Mouse (Mus musculus): Measurements from ENCODE around the gene Dusp1. TPM values are rescaled to one million over a fixed set of nuclear protein-coding genes. Genes with fewer than 3 reads are reported as not detected.
A peak's percentile ranks its signal among the peaks of the same experiment; 100 is the strongest.

Gene Dusp1
- polyA plus RNA-seq, 1 experiment = 33.5 TPM

- Histone ChIP-seq H3K4me3 (ENCODE audit: low read depth, low read length) (no peak overlapping the region), H3K36me3 (ENCODE audit: control insufficient read depth, insufficient read depth, low read length) (no peaks in the 10 kb centered on the region), H3K27ac (ENCODE audit: insufficient read depth, low read depth, low read length) (peak overlapping the region; percentile 52), H3K4me1 (ENCODE audit: control insufficient read depth, insufficient read depth, insufficient read length, low read length) (peaks cover 4% of the 10 kb centered on the region; the same call in 1 of the 2 replicates), H3K27me3 (ENCODE audit: control insufficient read depth, insufficient read depth, low read length) (no peaks in the 10 kb centered on the region)
- TF ChIP-seq POLR2A (IDR thresholded peaks at IDR 0.05; ENCODE audit: low read depth, low read length) (no peak), CTCF (IDR thresholded peaks at IDR 0.05; ENCODE audit: extremely low read depth, insufficient read length, insufficient replicate concordance, low read depth, low read length) (no peak)
- WGBS = 65% methylated on average over 7 of the region's 7 CpGs
Observed at GRCm38 (mm10) chr17:26464972-26465371, 97.0 kb downstream of the Dusp1 start.

- no peak for TF ChIP-seq POLR2A (IDR thresholded peaks at IDR 0.05; ENCODE audit: low read depth, low read length)
- no peak for TF ChIP-seq CTCF (IDR thresholded peaks at IDR 0.05; ENCODE audit: extremely low read depth, insufficient read length, insufficient replicate concordance, low read depth, low read length)
- no peaks in the 10 kb centered on the region for H3K36me3 ChIP-seq (ENCODE audit: control insufficient read depth, insufficient read depth, low read length)
- no peaks in the 10 kb centered on the region for H3K27me3 ChIP-seq (ENCODE audit: control insufficient read depth, insufficient read depth, low read length)
- H3K4me3 ChIP-seq (ENCODE audit: low read depth, low read length) = no peak overlapping the region
- WGBS = 73% methylated on average over 9 of the region's 9 CpGs
- H3K27ac ChIP-seq (ENCODE audit: insufficient read depth, low read depth, low read length) = peak overlapping the region; percentile 52
- peaks cover 4% of the 10 kb centered on the region; the same call in 1 of the 2 replicates for H3K4me1 ChIP-seq (ENCODE audit: control insufficient read depth, insufficient read depth, insufficient read length, low read length)
Observed at GRCm38 (mm10) chr17:26464481-26464880, 97.4 kb downstream of the Dusp1 start.

- 18% methylated on average over 4 of the region's 4 CpGs for WGBS
- H3K27me3 ChIP-seq (ENCODE audit: control insufficient read depth, insufficient read depth, low read length) = no peaks in the 10 kb centered on the region
- no peak for TF ChIP-seq CTCF (IDR thresholded peaks at IDR 0.05; ENCODE audit: extremely low read depth, insufficient read length, insufficient replicate concordance, low read depth, low read length)
- no peak for TF ChIP-seq POLR2A (IDR thresholded peaks at IDR 0.05; ENCODE audit: low read depth, low read length)
Observed at GRCm38 (mm10) chr17:26463984-26464383, 97.9 kb downstream of the Dusp1 start.

GRCm38 (mm10) chr17:26463432-26463831, 98.5 kb downstream of the Dusp1 start:
- Histone ChIP-seq H3K36me3 (ENCODE audit: control insufficient read depth, insufficient read depth, low read length) (no peaks in the 10 kb centered on the region), H3K27me3 (ENCODE audit: control insufficient read depth, insufficient read depth, low read length) (no peaks in the 10 kb centered on the region), H3K4me1 (ENCODE audit: control insufficient read depth, insufficient read depth, insufficient read length, low read length) (peaks cover 4% of the 10 kb centered on the region; the same call in 1 of the 2 replicates), H3K4me3 (ENCODE audit: low read depth, low read length) (no peak overlapping the region), H3K27ac (ENCODE audit: insufficient read depth, low read depth, low read length) (no peak overlapping the region)
- 91% methylated on average over 5 of the region's 5 CpGs for WGBS
- TF ChIP-seq POLR2A (IDR thresholded peaks at IDR 0.05; ENCODE audit: low read depth, low read length) = no peak
- no peak for TF ChIP-seq CTCF (IDR thresholded peaks at IDR 0.05; ENCODE audit: extremely low read depth, insufficient read length, insufficient replicate concordance, low read depth, low read length)

More at GRCm38 (mm10) chr17:26463984-26464383, 97.9 kb downstream of the Dusp1 start:
- H3K4me3 ChIP-seq (ENCODE audit: low read depth, low read length) = no peak overlapping the region
- no peaks in the 10 kb centered on the region for H3K36me3 ChIP-seq (ENCODE audit: control insufficient read depth, insufficient read depth, low read length)
- H3K4me1 ChIP-seq (ENCODE audit: control insufficient read depth, insufficient read depth, insufficient read length, low read length) = peaks cover 4% of the 10 kb centered on the region; the same call in 1 of the 2 replicates
- peak overlapping the region; percentile 52; the same call in 1 of the 2 replicates for H3K27ac ChIP-seq (ENCODE audit: insufficient read depth, low read depth, low read length)

GRCm38 (mm10) chr17:26462634-26463170, 99.2 kb downstream of the Dusp1 start:
- no peak overlapping the region for H3K4me3 ChIP-seq (ENCODE audit: low read depth, low read length)
- peak; percentile 91; the same call in 1 of the 2 replicates for TF ChIP-seq CTCF (IDR thresholded peaks at IDR 0.05; ENCODE audit: extremely low read depth, insufficient read length, insufficient replicate concordance, low read depth, low read length)
- no peak for TF ChIP-seq POLR2A (IDR thresholded peaks at IDR 0.05; ENCODE audit: low read depth, low read length)
- 27% methylated on average over 12 of the region's 12 CpGs for WGBS
- H3K27ac ChIP-seq (ENCODE audit: insufficient read depth, low read depth, low read length) = no peak overlapping the region
- no peaks in the 10 kb centered on the region for H3K27me3 ChIP-seq (ENCODE audit: control insufficient read depth, insufficient read depth, low read length)
- no peaks in the 10 kb centered on the region for H3K36me3 ChIP-seq (ENCODE audit: control insufficient read depth, insufficient read depth, low read length)
- peaks cover 4% of the 10 kb centered on the region; the same call in 1 of the 2 replicates for H3K4me1 ChIP-seq (ENCODE audit: control insufficient read depth, insufficient read depth, insufficient read length, low read length)

- no peaks in the 10 kb centered on the region for H3K36me3 ChIP-seq (ENCODE audit: control insufficient read depth, insufficient read depth, low read length)
- WGBS = 65% methylated on average over 7 of the region's 7 CpGs
- H3K4me3 ChIP-seq (ENCODE audit: low read depth, low read length) = no peak overlapping the region
- peaks cover 2% of the 10 kb centered on the region; the same call in 1 of the 2 replicates for H3K4me1 ChIP-seq (ENCODE audit: control insufficient read depth, insufficient read depth, insufficient read length, low read length)
- no peak overlapping the region for H3K27ac ChIP-seq (ENCODE audit: insufficient read depth, low read depth, low read length)
- TF ChIP-seq POLR2A (IDR thresholded peaks at IDR 0.05; ENCODE audit: low read depth, low read length) (no peak), CTCF (IDR thresholded peaks at IDR 0.05; ENCODE audit: extremely low read depth, insufficient read length, insufficient replicate concordance, low read depth, low read length) (no peak)
- no peaks in the 10 kb centered on the region for H3K27me3 ChIP-seq (ENCODE audit: control insufficient read depth, insufficient read depth, low read length)
Observed at GRCm38 (mm10) chr17:26458049-26458448, 103.9 kb downstream of the Dusp1 start.

GRCm38 (mm10) chr17:26457506-26457905, 104.4 kb downstream of the Dusp1 start:
- TF ChIP-seq CTCF (IDR thresholded peaks at IDR 0.05; ENCODE audit: extremely low read depth, insufficient read length, insufficient replicate concordance, low read depth, low read length) = no peak
- TF ChIP-seq POLR2A (IDR thresholded peaks at IDR 0.05; ENCODE audit: low read depth, low read length) = no peak
- Histone ChIP-seq H3K36me3 (ENCODE audit: control insufficient read depth, insufficient read depth, low read length) (no peaks in the 10 kb centered on the region), H3K27ac (ENCODE audit: insufficient read depth, low read depth, low read length) (no peak overlapping the region), H3K27me3 (ENCODE audit: control insufficient read depth, insufficient read depth, low read length) (no peaks in the 10 kb centered on the region), H3K4me3 (ENCODE audit: low read depth, low read length) (no peak overlapping the region), H3K4me1 (ENCODE audit: control insufficient read depth, insufficient read depth, insufficient read length, low read length) (no peaks in the 10 kb centered on the region)

Other genes starting within 250 kb of the Dusp1 start
- 39.3 and 79.7 TPM in 2 replicates for gene Neurl1b, start 147.3 kb downstream of the Dusp1 start, polyA plus RNA-seq (2012; rRNA removed)
- 64.7 and 68.6 TPM in 2 replicates for gene Ergic1, start 639 bp downstream of the Dusp1 start, polyA plus RNA-seq (2012; rRNA removed)
- gene Atp6v0e, start 101.1 kb upstream of the Dusp1 start, polyA plus RNA-seq (2012; rRNA removed) = 84.0 and 119 TPM in 2 replicates
- 0.58 and 2.8 TPM in 2 replicates for gene Crebrf, start 153.5 kb upstream of the Dusp1 start, polyA plus RNA-seq (2012; rRNA removed)
- gene Bnip1, start 218.9 kb upstream of the Dusp1 start, polyA plus RNA-seq (2012; rRNA removed) = 9.7 and 14.4 TPM in 2 replicates

All from small intestine, adult 2 months (tissue).